Mouse (Mus musculus): Measurements from ENCODE around the gene Myh11.

DNA sequence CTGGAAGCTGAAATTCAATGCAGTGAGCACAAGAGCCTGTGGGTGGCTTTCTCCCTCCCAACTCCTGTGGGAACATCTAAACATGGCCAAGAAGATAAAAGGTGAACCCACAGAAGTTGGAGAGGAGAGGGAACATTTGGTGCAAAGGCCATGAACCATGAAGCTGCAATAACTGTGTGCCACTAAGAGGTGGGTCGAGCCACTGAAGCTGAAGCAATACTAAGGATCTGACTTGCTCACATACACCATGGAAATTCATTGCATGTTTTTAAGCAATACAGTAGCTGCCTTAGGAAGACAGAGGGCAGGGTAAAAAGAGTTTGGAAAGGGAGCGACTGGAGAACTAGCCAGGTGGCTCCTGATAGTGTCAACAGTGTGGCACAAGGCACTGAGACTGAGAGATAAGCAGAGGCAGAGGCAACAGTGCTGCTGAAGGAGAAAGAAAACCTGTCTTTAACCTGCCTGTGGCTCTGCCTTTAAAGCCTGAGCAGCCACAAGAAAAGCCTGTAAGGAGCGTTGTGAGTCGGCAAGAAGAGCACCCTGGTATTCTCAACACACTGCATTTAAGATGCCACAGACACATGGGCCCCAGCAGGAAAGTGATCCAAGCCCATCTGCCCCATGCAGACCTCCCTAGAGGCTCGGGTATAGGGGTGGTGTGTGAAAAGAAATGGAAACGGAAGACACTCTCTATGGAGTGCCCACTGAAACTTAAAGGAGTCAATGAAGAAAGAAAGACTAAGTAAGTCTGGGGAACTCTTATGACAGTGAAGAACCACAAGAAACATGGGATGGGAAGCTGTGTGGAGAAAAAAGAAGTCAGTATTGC is 17.3 kb upstream of the Myh11 start:
- peak; percentile 42 for TF ChIP-seq CTCF (IDR thresholded peaks at IDR 0.05; ENCODE audit: low read depth)
- TF ChIP-seq EP300 (IDR thresholded peaks at IDR 0.05; ENCODE audit: low read depth) = peak; percentile 92

Data from liver, postnatal 0 days (tissue).